Mouse (Mus musculus) limb, embryonic 14.5 days (tissue): ENCODE data around the gene Dhx9. TPM values are rescaled to one million over a fixed set of nuclear protein-coding genes. Genes with fewer than 3 reads are reported as not detected.
"Not testable (repeated sequence)": the region's sequence is repeated elsewhere in the genome, so short reads cannot be mapped to it uniquely, and the experiment has no call there.

Experiments used
- ATAC-seq: fragments of 200-750 bp; cut with Nextera tagmentation; 2 replicates; pipeline ENCODE4 v1.8.0; 2017; ENCODE audit warnings: low read depth, moderate number of reproducible peaks, moderate TSS enrichment; ENCODE audit not compliant: low FRiP score
- DNase-seq: peaks from one replicate; pipeline ENCODE4 v3.0.0-alpha.2; 2015; ENCODE audit warnings: low spot score
- H3K27ac ChIP-seq: fragments of 300-500 bp; sonication (generic); replicated peaks from 2 replicates; pipeline ENCODE4 v1.5.1; 2014; ENCODE audit warnings: low read depth, mild to moderate bottlenecking, low read length, moderate library complexity, mixed read lengths
- H3K27me3 ChIP-seq: fragments of 300-500 bp; sonication (generic); 2 replicates; pipeline ENCODE4 v1.6.1; 2014; ENCODE audit warnings: low read length, mixed read lengths; ENCODE audit not compliant: control insufficient read depth, insufficient read depth
- H3K36me3 ChIP-seq: fragments of 300-500 bp; sonication (generic); 2 replicates; pipeline ENCODE4 v1.6.1; 2014; ENCODE audit warnings: mild to moderate bottlenecking, low read length, moderate library complexity, mixed read lengths; ENCODE audit not compliant: control insufficient read depth, insufficient read depth
- H3K4me1 ChIP-seq: fragments of 300-500 bp; sonication (generic); 2 replicates; pipeline ENCODE4 v1.6.1; 2014; ENCODE audit warnings: antibody characterized with exemption, low read length, mixed read lengths; ENCODE audit not compliant: control insufficient read depth, insufficient read depth
- H3K4me2 ChIP-seq: fragments of 300-500 bp; sonication (generic); replicated peaks from 2 replicates; pipeline ENCODE4 v1.6.1; 2014; ENCODE audit warnings: low read depth, mild to moderate bottlenecking, low read length, moderate library complexity; ENCODE audit not compliant: severe bottlenecking
- H3K4me3 ChIP-seq: fragments of 300-500 bp; sonication (generic); replicated peaks from 2 replicates; pipeline ENCODE4 v1.5.1; 2014; ENCODE audit warnings: low read length
- H3K9ac ChIP-seq: fragments of 300-500 bp; sonication (generic); 2 replicates; pipeline ENCODE4 v1.6.1; 2014; ENCODE audit warnings: mild to moderate bottlenecking, low read depth, low read length, moderate library complexity; ENCODE audit not compliant: severe bottlenecking
- H3K9me3 ChIP-seq: fragments of 300-500 bp; sonication (generic); 2 replicates; pipeline ENCODE4 v1.6.1; 2016; ENCODE audit warnings: low read length; ENCODE audit not compliant: control insufficient read depth
- POLR2A ChIP-seq: fragments of 200-500 bp; IDR thresholded peaks from 2 replicates; pipeline ENCODE4 v1.8.0; 2012; ENCODE audit warnings: inconsistent platforms, mild to moderate bottlenecking, moderate library complexity, borderline replicate concordance; ENCODE audit not compliant: insufficient read depth, insufficient read length; ENCODE audit errors: extremely low read depth
- WGBS: fragments of 180-500 bp; shearing (Covaris S2); extraction: QIAGEN DNeasy Blood & Tissue Kit; methylation state at CpG from one replicate; pipeline ENCODE4 v1.1.7; 2014; 5-methylcytosine and 5-hydroxymethylcytosine counted together
- polyA plus RNA-seq, 2 experiments: library from polyadenylated mRNA; depleted of rRNA in 1 of 2; stranded (reverse) in 1 of 2; unstranded in 1 of 2; fragments of >200 nt; fragmentation: Nextera tagmentation in 1 of 2; extraction: Ambion mirVana in 1 of 2; gene quantifications; 2 replicates each; pipeline versions ENCODE4 v1.2.1 to v1.2.3; 2012 to 2014

Dhx9 gene
- polyA plus RNA-seq (2012; rRNA removed): 104 and 143 TPM in 2 replicates
- 24.2 and 26.9 TPM in 2 replicates for polyA plus RNA-seq (2014; fragmentation: Nextera tagmentation; extraction: Ambion mirVana)

- H3K4me2 ChIP-seq: peak within 1 kb of the TSS; percentile 48
- peak; percentile 98 for TF ChIP-seq POLR2A
- DNase-seq (peak; percentile 98), ATAC-seq (peak; percentile 93)
- H3K27ac ChIP-seq: peak within 1 kb of the TSS; percentile 83
- peak within 1 kb of the TSS; percentile 95 for H3K9ac ChIP-seq
- H3K4me3 ChIP-seq: peak within 1 kb of the TSS; percentile 100
- peaks cover 21% of the 10 kb centered on the region for H3K4me1 ChIP-seq
- WGBS: 0% methylated on average over 27 of the region's 35 CpGs
- H3K36me3 ChIP-seq: peaks cover 2% of the 10 kb centered on the region; the same call in 1 of the 2 replicates
- H3K27me3 ChIP-seq: no peaks in the 10 kb centered on the region
- H3K9me3 ChIP-seq: no peaks in the 10 kb centered on the region
These were observed at the start of gene Dhx9 for GRCm38 (mm10) chr1:153487500-153487879. Gene Dhx9, minus strand, starts transcription at chr1:153487660.

DNA sequence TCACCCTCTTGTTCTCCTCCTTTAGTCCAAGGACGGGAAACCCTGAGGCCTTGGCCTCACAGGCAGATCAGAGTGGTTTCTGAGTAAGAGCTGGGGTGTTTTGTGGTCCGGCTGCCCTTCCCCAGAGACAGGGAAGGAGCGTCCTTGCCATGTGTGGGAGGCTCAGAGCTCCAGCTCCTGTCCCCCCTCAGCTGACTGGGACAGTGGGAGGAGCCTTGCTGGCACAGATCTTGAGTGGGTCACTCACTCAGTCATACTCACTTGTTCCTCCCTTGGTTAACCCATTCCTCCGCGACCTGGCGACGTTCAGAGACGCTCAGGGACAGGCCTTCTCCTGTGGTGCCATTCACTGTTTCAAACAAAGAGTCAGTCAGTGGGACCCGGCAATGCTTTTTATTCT is 48.2 kb upstream of the Dhx9 start:
- no peaks in the 10 kb centered on the region for H3K9me3 ChIP-seq
- H3K27ac ChIP-seq: no peak overlapping the region
- no peak for ATAC-seq
- H3K4me2 ChIP-seq: no peak overlapping the region
- no peak for DNase-seq
- H3K9ac ChIP-seq: no peak overlapping the region
- WGBS: 79% methylated on average over 9 of the region's 9 CpGs
- no peak for TF ChIP-seq POLR2A
- H3K36me3 ChIP-seq: no peaks in the 10 kb centered on the region
- no peak overlapping the region for H3K4me3 ChIP-seq
- H3K27me3 ChIP-seq: no peaks in the 10 kb centered on the region
- H3K4me1 ChIP-seq: peaks cover 11% of the 10 kb centered on the region

DNA sequence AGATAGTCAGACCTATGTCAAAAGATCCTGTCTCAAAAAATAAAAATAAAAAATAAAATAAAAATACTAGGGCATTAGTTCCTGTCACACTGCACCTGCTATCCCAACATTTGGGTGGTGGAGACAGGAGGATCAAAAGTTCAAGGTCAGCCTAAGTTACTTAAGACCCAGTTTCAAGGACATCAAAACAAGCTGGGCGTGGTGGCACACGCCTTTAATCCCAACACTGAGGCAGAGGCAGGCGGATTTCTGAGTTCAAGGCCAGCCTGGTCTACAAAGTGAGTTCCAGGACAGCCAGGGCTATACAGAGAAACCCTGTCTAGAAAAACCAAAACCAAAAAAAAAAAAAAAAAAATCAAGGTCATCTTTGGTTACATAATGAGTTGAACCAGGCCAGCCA is 45.4 kb upstream of the Dhx9 start:
- Histone ChIP-seq H3K4me1 (peaks cover 11% of the 10 kb centered on the region), H3K4me2 (0 out of 2 replicates have a peak overlapping the region, but pooled peaks have one; percentile 34), H3K27ac (peak overlapping the region; percentile 73)
- H3K36me3 ChIP-seq, H3K9me3 ChIP-seq, H3K27me3 ChIP-seq, H3K4me3 ChIP-seq, DNase-seq, ATAC-seq, H3K9ac ChIP-seq: not testable (repeated sequence)
- WGBS: 98% methylated on average over 3 of the region's 3 CpGs

DNA sequence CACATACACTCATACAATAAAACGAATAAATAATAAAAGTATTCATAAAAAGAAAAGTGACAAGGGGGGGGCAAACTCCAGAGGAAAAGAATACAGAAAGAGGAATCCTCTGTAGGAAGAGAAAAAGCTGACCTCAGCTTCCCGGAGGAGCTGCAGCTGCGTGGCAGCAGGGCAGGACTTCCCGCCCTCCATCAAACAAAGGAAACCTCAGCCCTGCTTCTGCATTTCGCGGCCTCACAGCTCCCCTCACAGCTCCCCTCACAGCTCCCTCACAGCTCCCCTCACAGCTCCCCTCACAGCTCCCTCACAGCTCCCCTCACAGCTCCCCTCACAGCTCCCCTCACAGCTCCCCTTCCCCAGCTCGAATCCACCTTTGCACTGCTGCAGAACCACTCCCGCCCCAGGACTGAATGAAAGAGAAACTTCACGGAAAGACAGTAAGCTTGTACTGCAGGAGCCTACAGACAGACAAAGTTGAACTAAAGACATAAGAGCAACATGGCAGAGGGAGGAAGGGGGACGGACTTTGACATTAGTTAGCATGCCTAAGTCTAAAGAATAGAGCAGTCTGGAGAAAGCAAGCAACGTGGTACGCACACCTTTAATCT is 44.9 kb upstream of the Dhx9 start:
- H3K4me2 ChIP-seq: peak overlapping the region; percentile 34; the same call in 1 of the 2 replicates
- TF ChIP-seq POLR2A: peak; percentile 56; the same call in 1 of the 2 replicates
- peak overlapping the region; percentile 73 for H3K27ac ChIP-seq
- H3K9ac ChIP-seq: peak overlapping the region; percentile 41
- peak; percentile 82; the same call in 1 of the 2 replicates for ATAC-seq
- WGBS: 22% methylated on average over 12 of the region's 12 CpGs
- H3K4me1 ChIP-seq: peaks cover 11% of the 10 kb centered on the region
- no peaks in the 10 kb centered on the region for H3K27me3 ChIP-seq
- DNase-seq: peak; percentile 64
- no peaks in the 10 kb centered on the region for H3K9me3 ChIP-seq
- no peaks in the 10 kb centered on the region for H3K36me3 ChIP-seq
- H3K4me3 ChIP-seq: no peak overlapping the region

DNA sequence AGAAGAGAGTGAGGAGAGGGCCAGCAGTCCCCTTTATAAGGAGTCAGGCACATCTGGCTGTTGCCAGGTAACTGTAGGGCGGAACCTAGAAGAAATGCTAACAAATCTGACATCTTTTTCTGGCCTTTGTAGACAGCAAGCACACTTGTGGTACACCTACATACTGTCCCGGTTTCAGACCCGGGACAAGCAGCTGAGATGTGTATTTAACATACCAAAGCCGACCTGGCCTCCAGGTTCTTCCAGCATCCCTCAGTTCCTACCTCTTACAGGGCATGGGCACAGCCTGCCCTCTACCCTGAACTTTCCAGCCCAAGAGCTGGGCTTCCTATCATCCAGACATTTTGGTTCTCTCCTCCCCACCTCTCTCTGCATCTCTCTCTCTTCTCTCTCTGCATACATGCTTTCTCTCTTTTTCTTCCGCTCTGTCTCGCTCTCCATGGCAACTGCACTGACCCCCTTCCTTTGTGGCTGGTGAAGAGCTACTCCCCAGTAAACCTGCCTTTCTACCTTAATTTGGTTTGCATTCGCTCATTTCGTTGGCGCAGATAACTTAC is 44.3 kb upstream of the Dhx9 start:
- peak; percentile 24; the same call in 1 of the 2 replicates for ATAC-seq
- no peak for DNase-seq
- peak overlapping the region; percentile 35; the same call in 1 of the 2 replicates for H3K9ac ChIP-seq
- no peaks in the 10 kb centered on the region for H3K36me3 ChIP-seq
- peak overlapping the region; percentile 34; the same call in 1 of the 2 replicates for H3K4me2 ChIP-seq
- H3K27me3 ChIP-seq: no peaks in the 10 kb centered on the region
- H3K27ac ChIP-seq: peak overlapping the region; percentile 73
- no peak for TF ChIP-seq POLR2A
- H3K4me1 ChIP-seq: peaks cover 11% of the 10 kb centered on the region
- 29% methylated on average over 9 of the region's 9 CpGs for WGBS
- H3K4me3 ChIP-seq: no peak overlapping the region
- no peaks in the 10 kb centered on the region for H3K9me3 ChIP-seq
